Mouse (Mus musculus): ENCODE data around the gene Cacnb3. TPM values are rescaled to one million over a fixed set of nuclear protein-coding genes. Genes with fewer than 3 reads are reported as not detected.
A peak's percentile ranks its signal among the peaks of the same experiment; 100 is the strongest.

Gene Cacnb3
- polyA plus RNA-seq, 1 experiment from 2014 or later = 69.7 TPM

- DNase-seq (ENCODE audit: low read depth, low spot score) = no peak
- no peak for TF ChIP-seq CTCF (IDR thresholded peaks at IDR 0.05)
Observed at GRCm38 (mm10) chr15:98600036-98600709, 30.5 kb upstream of the Cacnb3 start.

GRCm38 (mm10) chr15:98601832-98602190 is 28.8 kb upstream of the Cacnb3 start:
- H3K27me3 ChIP-seq = no peaks in the 10 kb centered on the region
- ChIA-PET CTCF (interaction anchor here (0.8 to 1.7 kb wide), 3 partner anchors 15 to 30 kb away, joined by 3 to 9 read pairs (median 7); no protein-coding TSS in a partner anchor), POLR2A (interaction anchor here (0.7 to 1.1 kb wide), 4 partner anchors 10 to 79 kb away, joined by 3 to 5 read pairs (median 4); no protein-coding TSS in a partner anchor)
- in situ Hi-C loops (cut with MboI; ENCODE audit: low pct_unique_long_range_greater_than_20kb) = no loop called here
- ATAC-seq (no peak), DNase-seq (ENCODE audit: low read depth, low spot score) (no peak)
- no peak for TF ChIP-seq CTCF (IDR thresholded peaks at IDR 0.05)

More at GRCm38 (mm10) chr15:98600036-98600709, 30.5 kb upstream of the Cacnb3 start:
- POLR2A ChIA-PET = interaction anchor here (1.0 to 1.3 kb wide), 3 partner anchors 10 kb away, joined by 4 read pairs; partner anchors contain the start of gene Adcy6
- in situ Hi-C loops (cut with MboI; ENCODE audit: low pct_unique_long_range_greater_than_20kb) = no loop called here
- CTCF ChIA-PET = interaction anchor here (1.7 kb wide), 1 partner anchor 17 kb away, joined by 7 read pairs; no protein-coding TSS in a partner anchor
- H3K27me3 ChIP-seq = no peaks in the 10 kb centered on the region
- ATAC-seq = no peak

- no peak for TF ChIP-seq CTCF (IDR thresholded peaks at IDR 0.05)
- DNase-seq (ENCODE audit: low read depth, low spot score) (peak; percentile 59), ATAC-seq (peak; percentile 51)
- in situ Hi-C loops (cut with MboI; ENCODE audit: low pct_unique_long_range_greater_than_20kb) = no loop called here
- no peaks in the 10 kb centered on the region for H3K27me3 ChIP-seq
- ChIA-PET POLR2A (interaction anchor here (0.7 to 1.1 kb wide), 4 partner anchors 10 to 79 kb away, joined by 3 to 5 read pairs (median 4); no protein-coding TSS in a partner anchor), CTCF (interaction anchor here (0.8 to 2.9 kb wide), 3 partner anchors 22 to 30 kb away, joined by 3 to 12 read pairs (median 9); no protein-coding TSS in a partner anchor)
Observed at GRCm38 (mm10) chr15:98602191-98602881, 28.3 kb upstream of the Cacnb3 start.

- ChIA-PET CTCF (interaction anchor here (1.0 to 2.9 kb wide), 4 partner anchors 13 to 29 kb away, joined by 3 to 12 read pairs (median 5); no protein-coding TSS in a partner anchor), POLR2A (no interaction called here)
- in situ Hi-C loops (cut with MboI; ENCODE audit: low pct_unique_long_range_greater_than_20kb) = no loop called here
- H3K27me3 ChIP-seq = no peaks in the 10 kb centered on the region
- ATAC-seq = peak; percentile 48
- TF ChIP-seq CTCF (IDR thresholded peaks at IDR 0.05) = no peak
- DNase-seq (ENCODE audit: low read depth, low spot score) = no peak
Observed at GRCm38 (mm10) chr15:98602921-98603458, 27.6 kb upstream of the Cacnb3 start.

- ATAC-seq = no peak
- CTCF ChIA-PET = interaction anchor here (1.0 to 2.9 kb wide), 3 partner anchors 12 to 28 kb away, joined by 3 to 12 read pairs (median 6); no protein-coding TSS in a partner anchor
- POLR2A ChIA-PET = interaction anchor here (1.5 kb wide), 1 partner anchor 12 kb away, joined by 5 read pairs; no protein-coding TSS in a partner anchor
- TF ChIP-seq CTCF (IDR thresholded peaks at IDR 0.05) = no peak
- no peaks in the 10 kb centered on the region for H3K27me3 ChIP-seq
- DNase-seq (ENCODE audit: low read depth, low spot score) = no peak
- in situ Hi-C loops (cut with MboI; ENCODE audit: low pct_unique_long_range_greater_than_20kb) = no loop called here
Observed at GRCm38 (mm10) chr15:98604041-98604575, 26.5 kb upstream of the Cacnb3 start.

GRCm38 (mm10) chr15:98606051-98606536 is 24.5 kb upstream of the Cacnb3 start:
- DNase-seq (ENCODE audit: low read depth, low spot score) = no peak
- in situ Hi-C loops (cut with MboI; ENCODE audit: low pct_unique_long_range_greater_than_20kb) = no loop called here
- ChIA-PET CTCF (interaction anchor here (1.3 to 2.1 kb wide), 3 partner anchors 10 to 23 kb away, joined by 3 to 7 read pairs (median 3); no protein-coding TSS in a partner anchor), POLR2A (interaction anchor here (0.6 to 1.2 kb wide), 2 partner anchors 25 to 69 kb away, joined by 3 to 4 read pairs; no protein-coding TSS in a partner anchor)
- no peaks in the 10 kb centered on the region for H3K27me3 ChIP-seq
- no peak for ATAC-seq
- TF ChIP-seq CTCF (IDR thresholded peaks at IDR 0.05) = no peak

GRCm38 (mm10) chr15:98606739-98607138 is 23.9 kb upstream of the Cacnb3 start:
- DNase-seq (ENCODE audit: low read depth, low spot score) (no peak), ATAC-seq (no peak)
- no peak for TF ChIP-seq CTCF (IDR thresholded peaks at IDR 0.05)
- ChIA-PET CTCF (interaction anchor here (1.3 to 2.1 kb wide), 2 partner anchors 10 to 23 kb away, joined by 3 to 7 read pairs; no protein-coding TSS in a partner anchor), POLR2A (interaction anchor here (0.8 kb wide), 1 partner anchor 27 kb away, joined by 3 read pairs; no protein-coding TSS in a partner anchor)
- H3K27me3 ChIP-seq = no peaks in the 10 kb centered on the region
- in situ Hi-C loops (cut with MboI; ENCODE audit: low pct_unique_long_range_greater_than_20kb) = no loop called here

GRCm38 (mm10) chr15:98607557-98607956 is 23.1 kb upstream of the Cacnb3 start:
- DNase-seq (ENCODE audit: low read depth, low spot score) = no peak
- CTCF ChIA-PET = interaction anchor here (2.1 kb wide), 1 partner anchor 24 kb away, joined by 7 read pairs; no protein-coding TSS in a partner anchor

GRCm38 (mm10) chr15:98608058-98608783 is 22.4 kb upstream of the Cacnb3 start:
- POLR2A ChIA-PET = interaction anchor here (0.6 kb wide), 1 partner anchor 28 kb away, joined by 3 read pairs; no protein-coding TSS in a partner anchor
- TF ChIP-seq CTCF (IDR thresholded peaks at IDR 0.05) = no peak
- H3K27me3 ChIP-seq = no peaks in the 10 kb centered on the region
- DNase-seq (ENCODE audit: low read depth, low spot score) (no peak), ATAC-seq (no peak)
- CTCF ChIA-PET = no interaction called here
- in situ Hi-C loops (cut with MboI; ENCODE audit: low pct_unique_long_range_greater_than_20kb) = no loop called here

More at GRCm38 (mm10) chr15:98607557-98607956, 23.1 kb upstream of the Cacnb3 start:
- POLR2A ChIA-PET = interaction anchor here (0.6 kb wide), 1 partner anchor 27 kb away, joined by 3 read pairs; no protein-coding TSS in a partner anchor
- in situ Hi-C loops (cut with MboI; ENCODE audit: low pct_unique_long_range_greater_than_20kb) = no loop called here
- no peaks in the 10 kb centered on the region for H3K27me3 ChIP-seq
- no peak for ATAC-seq
- no peak for TF ChIP-seq CTCF (IDR thresholded peaks at IDR 0.05)
